Mouse (Mus musculus) brown adipose tissue, adult 24 weeks (tissue): ENCODE measurements around the gene Col3a1. TPM values are rescaled to one million over a fixed set of nuclear protein-coding genes. Genes with fewer than 3 reads are reported as not detected.

Experiments
- H3K27ac ChIP-seq: fragments of 200-500 bp; replicated peaks from 2 replicates; pipeline ENCODE4 v1.5.1; 2012; ENCODE audit warnings: low read depth, mild to moderate bottlenecking, low read length
- H3K4me1 ChIP-seq: fragments of 200-500 bp; 2 replicates; pipeline ENCODE4 v1.6.1; 2012; ENCODE audit warnings: low read length, mixed read lengths; ENCODE audit not compliant: control insufficient read depth, insufficient read depth, insufficient read length
- H3K4me3 ChIP-seq: fragments of 200-500 bp; 2 replicates; pipeline ENCODE4 v1.5.1; 2012; ENCODE audit warnings: low read depth, mild to moderate bottlenecking, low read length, moderate library complexity; ENCODE audit not compliant: insufficient read depth
- polyA plus RNA-seq: library from polyadenylated mRNA; stranded (reverse); fragments of >200 nt; gene quantifications from 2 replicates; pipeline ENCODE4 v1.2.4, GENCODE M21; 2012; ENCODE audit not compliant: missing spikeins, insufficient read depth, insufficient read length

The Col3a1 gene
- polyA plus RNA-seq, 1 experiment = 164 TPM

DNA sequence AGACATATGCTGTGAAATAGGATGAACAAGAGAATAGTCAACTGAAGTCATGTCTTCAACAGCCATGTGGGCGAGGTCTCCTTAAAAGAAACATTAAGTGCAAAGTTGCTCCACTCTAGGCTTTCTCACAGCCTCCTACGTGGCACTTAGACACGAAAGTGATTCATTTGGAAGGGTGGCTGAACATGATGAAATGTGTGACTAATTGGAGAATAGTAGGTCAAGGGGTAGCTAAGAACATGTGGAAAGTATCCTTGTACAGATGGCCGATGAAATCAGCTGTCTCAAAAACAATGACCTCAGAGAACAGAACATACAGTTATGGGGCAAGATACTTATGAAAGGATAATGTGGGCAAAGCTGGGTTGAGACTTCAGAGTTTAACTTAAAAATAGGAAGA is 44.6 kb downstream of the Col3a1 start:
- Histone ChIP-seq H3K27ac (no peak overlapping the region; the same call in 1 of the 2 replicates), H3K4me1 (no peaks in the 10 kb centered on the region; the same call in 1 of the 2 replicates), H3K4me3 (no peak overlapping the region)

DNA sequence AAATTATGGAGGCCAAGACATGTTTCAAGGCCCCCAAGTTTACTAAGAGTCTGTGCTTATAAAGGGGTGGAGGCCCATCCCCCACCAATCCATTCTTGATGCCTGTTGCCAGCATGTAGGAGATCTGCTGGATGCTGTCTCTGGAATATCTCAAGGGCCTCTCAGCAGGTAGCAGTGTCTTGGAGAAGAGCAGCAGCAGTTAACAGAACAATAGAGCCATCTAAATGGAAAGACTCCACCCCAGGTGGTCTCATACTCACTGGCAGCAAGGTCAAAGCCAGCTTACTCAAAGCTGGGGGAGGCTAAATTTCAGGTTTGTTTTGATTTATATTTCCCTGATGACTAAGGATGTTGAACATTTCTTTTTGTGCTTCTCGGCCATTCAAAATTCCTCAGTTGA is 46.7 kb downstream of the Col3a1 start:
- Histone ChIP-seq H3K4me1 (no peaks in the 10 kb centered on the region; the same call in 1 of the 2 replicates), H3K27ac (no peak overlapping the region), H3K4me3 (no peak overlapping the region)

DNA sequence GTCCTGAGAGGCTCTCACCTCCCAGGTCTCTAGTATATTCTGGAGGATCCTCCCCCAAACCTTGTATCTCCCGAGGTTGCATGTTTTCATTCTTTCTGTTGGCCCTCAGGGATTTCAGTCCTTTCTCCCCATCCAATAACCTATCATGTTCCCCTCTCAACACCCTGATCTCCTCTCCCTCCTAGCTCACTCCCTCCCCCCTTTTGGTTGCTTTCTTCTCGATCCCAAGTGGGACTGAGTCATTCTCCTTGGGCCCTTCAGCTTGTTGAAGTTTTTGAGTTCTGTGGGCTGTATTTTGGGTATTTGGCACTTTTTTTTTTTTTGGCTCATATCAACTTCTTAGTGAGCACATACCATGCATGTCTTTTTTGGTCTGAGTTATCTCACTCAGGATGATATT is 47.8 kb downstream of the Col3a1 start:
- H3K4me3 ChIP-seq = no peak overlapping the region
- no peak overlapping the region for H3K27ac ChIP-seq
- no peaks in the 10 kb centered on the region; the same call in 1 of the 2 replicates for H3K4me1 ChIP-seq

DNA sequence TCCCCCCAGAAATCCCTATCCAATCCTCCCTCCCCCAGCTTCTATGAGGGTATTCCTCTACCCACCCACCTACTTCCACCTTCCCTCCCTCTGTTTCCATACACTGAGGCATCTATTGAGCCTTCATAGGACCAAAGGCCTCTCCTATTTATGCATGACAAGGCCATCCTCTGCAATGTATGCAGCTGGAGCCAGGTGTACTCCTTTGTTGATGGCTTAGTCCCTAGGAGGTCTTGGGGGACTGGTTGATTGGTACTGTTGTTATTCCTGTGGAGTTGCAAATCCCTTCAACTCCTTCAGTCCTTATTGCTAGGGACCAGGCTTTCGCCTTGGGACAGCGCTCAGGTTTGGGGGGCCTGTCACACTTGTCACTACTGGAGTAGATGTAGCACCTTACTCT is 48.3 kb downstream of the Col3a1 start:
- H3K4me1 ChIP-seq = no peaks in the 10 kb centered on the region; the same call in 1 of the 2 replicates
- H3K4me3 ChIP-seq = no peak overlapping the region
- no peak overlapping the region for H3K27ac ChIP-seq

DNA sequence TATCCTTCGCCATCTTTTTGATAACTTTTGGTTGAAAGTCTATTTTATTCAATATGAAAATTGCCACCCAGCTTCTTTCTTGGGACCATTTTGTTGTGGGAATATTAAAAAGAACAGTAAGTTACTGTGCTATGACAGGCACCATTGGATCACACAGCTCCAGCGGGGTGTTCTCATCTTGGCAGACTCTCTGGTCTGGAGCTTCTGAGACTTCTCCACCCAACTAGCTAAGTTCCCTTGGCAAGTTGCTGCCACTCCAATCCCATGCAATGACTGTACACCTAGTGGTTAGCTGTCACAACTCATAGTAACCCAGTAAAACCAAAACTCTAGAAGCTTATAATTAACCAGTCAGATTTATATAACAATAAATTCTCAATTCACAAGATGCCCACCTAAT is 51.9 kb downstream of the Col3a1 start:
- no peak overlapping the region for H3K4me3 ChIP-seq
- H3K4me1 ChIP-seq = no peaks in the 10 kb centered on the region
- no peak overlapping the region for H3K27ac ChIP-seq

DNA sequence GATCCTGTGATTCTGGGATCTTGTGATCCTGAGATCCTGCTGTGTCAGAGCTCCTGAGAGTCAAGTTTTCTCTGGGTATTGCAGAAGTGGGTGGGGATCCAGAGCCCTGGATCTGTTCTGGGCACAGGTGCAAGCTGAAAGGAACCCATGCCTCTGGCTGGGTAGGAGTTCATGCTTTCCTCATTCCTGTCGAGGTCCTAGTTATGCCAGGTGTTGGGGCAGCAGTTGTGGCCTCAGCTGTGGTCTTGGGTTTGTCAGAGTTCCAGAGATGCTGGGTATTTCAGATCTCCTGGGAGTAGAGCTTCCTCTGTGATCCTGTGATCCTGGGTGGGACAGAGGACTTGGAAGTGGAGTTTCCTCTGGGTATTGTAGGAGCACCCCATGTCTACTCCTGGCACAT is 54.1 kb downstream of the Col3a1 start:
- Histone ChIP-seq H3K4me3 (no peak overlapping the region), H3K4me1 (no peaks in the 10 kb centered on the region), H3K27ac (no peak overlapping the region)

DNA sequence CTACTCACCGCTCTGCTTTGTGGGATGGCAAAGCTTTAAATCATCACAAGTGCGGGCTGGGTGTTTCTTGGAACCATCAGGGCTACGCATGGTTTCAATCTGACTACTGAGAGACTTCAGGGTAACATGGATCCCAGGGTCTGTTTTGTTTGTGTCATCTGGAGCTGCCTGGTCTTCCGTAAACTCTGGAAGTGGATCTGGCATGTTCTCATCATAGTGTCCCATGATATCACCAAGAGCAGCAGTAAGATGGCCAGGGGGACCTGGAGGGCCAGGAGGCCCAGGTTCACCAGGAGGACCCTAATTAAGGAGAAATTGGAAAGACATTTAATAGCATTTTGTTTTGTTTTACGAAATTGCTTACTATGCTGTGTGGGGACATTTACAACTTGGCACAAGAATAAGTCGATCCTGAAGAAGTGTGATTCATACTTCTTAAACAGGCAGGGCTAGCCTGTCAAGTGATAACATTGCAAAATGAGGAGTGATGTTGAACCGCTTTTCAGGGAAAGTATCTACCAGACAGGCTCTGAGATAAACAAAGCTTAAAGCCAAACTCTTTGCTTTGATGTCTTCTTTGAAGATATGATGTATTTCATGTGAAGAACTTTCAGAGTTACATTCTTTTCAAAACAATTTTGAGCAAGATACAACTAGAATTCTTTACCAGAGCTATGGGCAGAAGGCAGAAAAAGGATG is 68.8 kb downstream of the Col3a1 start:
- Histone ChIP-seq H3K27ac (no peak overlapping the region), H3K4me3 (no peak overlapping the region), H3K4me1 (no peaks in the 10 kb centered on the region)

DNA sequence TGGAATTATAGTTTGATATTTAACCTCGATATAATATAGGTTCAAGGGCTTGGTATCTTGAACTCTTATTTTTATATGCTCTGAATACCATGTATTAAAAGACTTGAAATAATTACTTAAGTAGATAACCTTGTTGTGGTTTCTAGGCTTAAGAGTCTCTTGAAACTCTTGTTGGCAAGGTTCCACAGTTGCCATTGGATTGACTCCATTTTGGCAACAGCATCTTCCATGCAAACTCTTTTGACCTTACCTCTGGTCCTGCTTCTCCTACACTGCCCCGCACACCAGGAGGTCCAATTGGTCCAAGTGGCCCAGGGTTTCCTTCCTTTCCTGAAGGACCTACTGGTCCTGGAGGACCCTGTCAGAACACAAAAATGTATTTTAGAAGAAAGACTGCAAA is 70.5 kb downstream of the Col3a1 start:
- Histone ChIP-seq H3K27ac (no peak overlapping the region), H3K4me1 (no peaks in the 10 kb centered on the region), H3K4me3 (no peak overlapping the region)

Other genes with a start within 250 kb of the Col3a1 start
- gene Col5a2, start 191.7 kb downstream of the Col3a1 start, polyA plus RNA-seq = 12.6 and 14.5 TPM in 2 replicates